Mouse (Mus musculus) c-Kit-positive CD71-positive TER-119-positive erythroid progenitor cells, embryonic 14.5 days (primary cell): ENCODE results near the gene Hdgfl1.

ENCODE experiments used
- DNase-seq: peaks from one replicate; pipeline ENCODE4 v3.0.0-alpha.2; 2013; ENCODE audit warnings: low spot score

Hdgfl1 gene

GRCm38 (mm10) chr13:26769955-26770354, at the start of gene Hdgfl1:
TSS of gene Hdgfl1 (minus strand) at chr13:26770165.
- no peak for DNase-seq

DNA sequence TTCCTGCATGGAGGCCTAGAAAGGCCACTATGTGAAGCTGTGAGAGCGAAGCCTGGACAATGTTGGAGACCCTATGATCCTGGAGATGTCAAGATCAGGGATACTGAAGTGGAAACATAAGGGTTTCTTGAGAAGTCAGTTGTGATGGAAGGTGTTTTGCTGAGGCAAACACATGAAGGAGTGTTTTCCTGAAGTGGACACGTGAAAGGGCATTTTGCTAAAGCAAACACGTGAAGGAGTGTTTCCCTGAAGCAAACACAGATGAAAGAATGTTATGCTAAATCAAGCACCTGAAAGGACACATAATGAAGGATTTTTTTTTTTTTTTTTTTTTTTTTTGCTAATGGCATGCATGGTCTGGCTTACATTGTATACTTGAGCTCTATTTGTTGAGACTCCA, 25.5 kb upstream of the Hdgfl1 start:
- no peak for DNase-seq

- DNase-seq = no peak
These were observed 541 bp downstream of the Hdgfl1 start for GRCm38 (mm10) chr13:26769424-26769823.

DNA sequence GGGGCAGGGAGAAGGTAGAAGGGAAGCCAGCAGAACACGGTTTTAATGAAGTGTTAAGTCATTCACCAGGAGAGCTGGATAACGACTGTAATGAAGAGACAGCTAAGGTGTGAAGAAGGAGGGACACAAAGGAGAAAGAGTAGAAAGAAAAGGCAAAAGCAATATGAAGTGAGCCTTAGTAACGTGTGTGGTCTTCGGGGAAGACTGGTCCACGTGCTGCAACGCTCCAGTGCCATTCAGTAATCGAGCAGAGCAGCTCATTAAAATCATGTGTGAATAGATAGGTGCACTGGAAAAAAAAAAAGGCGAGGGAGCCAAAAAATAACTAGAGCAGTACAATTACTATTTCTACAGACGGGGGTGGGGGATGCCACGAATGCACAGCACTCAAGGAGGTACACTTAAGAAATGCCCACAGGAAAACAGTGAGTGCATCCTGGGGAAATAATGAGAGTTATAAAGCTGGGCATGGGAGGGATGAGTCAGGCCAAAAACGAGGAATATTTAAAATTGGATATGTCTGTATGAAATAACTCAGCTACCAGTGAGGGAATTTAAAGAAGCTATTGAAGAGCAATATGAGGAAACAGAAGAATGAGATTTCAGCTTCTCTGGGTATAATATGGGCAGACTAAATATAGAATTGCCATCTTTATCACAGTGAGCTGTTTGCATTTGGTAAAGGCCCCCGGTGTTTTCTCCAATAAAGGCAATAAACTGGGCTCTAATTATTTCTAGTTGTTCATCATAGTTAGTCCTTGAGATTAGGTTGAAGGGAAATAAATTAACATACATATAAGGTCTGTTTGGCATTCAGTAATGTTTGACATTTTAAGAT, 7.8 kb downstream of the Hdgfl1 start:
- DNase-seq = no peak

GRCm38 (mm10) chr13:26752863-26753262, 17.1 kb downstream of the Hdgfl1 start:
- no peak for DNase-seq

GRCm38 (mm10) chr13:26752414-26752813, 17.6 kb downstream of the Hdgfl1 start:
- no peak for DNase-seq

DNA sequence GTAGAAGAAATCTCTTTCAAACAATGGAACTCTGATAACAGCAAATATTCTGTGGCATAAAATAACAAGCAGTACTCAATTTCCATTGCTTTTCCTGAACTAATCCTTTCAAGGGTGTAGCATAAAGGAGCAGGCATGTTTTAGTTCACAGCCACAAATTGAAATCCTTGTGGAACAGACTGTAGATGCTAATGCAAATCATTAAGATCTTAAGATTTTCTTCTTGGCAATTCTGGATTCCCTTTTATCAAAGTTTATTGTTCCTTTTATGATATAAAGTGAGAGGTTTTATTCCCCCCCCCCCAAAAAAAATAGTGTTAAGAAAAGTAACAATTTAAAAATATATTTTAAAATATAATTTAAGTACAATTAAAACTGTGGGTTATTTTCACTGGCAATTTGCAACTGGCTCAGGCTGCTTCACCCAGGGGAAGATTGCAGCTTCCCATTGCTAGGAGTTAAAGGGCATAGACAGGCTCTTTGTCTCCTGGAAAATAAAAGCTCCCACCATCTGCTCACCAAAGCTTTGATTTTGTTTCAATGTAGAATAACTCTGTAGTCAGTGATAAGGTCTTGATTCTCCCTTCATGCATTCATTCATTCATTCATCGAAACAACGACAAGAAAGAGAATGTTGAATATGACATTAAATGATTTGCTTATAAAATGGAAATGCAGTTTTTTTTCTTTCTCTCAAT, 24.1 kb downstream of the Hdgfl1 start:
- DNase-seq = no peak

DNA sequence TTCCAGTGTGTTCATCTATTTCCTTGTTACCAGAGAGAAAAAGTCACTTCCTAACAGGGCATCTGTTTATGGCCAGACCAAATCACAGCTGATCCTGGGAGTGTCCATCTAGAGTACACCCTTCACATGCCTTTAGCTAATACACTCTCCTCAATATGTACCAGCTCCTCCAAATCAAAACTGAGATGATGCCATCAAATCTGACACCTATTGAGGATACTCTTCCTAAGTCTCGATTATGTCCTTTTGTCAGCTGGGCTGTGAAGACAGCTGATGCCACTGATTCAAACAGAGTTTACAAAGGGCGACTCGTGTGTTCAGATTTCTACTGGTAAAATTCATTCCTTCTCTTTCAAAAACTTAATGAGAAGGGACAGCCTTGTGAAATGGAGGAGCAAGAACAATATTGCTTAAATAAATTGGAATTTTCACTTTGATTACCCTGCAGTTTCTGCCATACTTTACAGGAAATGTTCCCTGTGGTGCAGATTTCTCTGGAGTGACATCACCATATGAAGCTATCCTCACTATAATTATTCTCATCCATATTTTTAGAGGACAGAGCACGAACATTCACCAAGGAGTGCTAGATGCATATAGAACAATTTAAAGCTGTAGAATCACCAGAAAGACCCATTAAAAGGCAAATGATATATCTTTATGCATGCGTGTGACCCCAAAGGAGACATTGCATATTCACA, 24.8 kb downstream of the Hdgfl1 start:
- no peak for DNase-seq

GRCm38 (mm10) chr13:26744068-26744467, 25.9 kb downstream of the Hdgfl1 start:
- DNase-seq = no peak

DNA sequence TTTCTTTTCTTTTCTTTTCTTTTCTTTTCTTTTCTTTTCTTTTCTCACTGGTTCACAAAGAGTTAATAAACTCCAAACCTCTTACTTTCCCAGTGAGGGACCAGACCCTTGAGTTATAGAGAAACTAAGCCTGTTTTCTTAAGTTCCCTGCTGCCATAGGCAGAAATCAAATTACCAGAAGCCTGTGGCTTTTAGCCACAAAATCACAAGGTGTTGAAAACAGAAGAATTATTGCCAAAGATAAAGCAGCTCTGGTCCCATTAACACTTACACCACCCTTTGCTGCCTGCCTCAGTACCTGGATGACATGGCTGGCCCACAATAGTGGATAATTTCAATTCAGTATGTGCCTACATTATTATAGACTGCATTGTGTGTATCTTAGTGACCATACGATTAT, 35.0 kb downstream of the Hdgfl1 start:
- DNase-seq = no peak

DNA sequence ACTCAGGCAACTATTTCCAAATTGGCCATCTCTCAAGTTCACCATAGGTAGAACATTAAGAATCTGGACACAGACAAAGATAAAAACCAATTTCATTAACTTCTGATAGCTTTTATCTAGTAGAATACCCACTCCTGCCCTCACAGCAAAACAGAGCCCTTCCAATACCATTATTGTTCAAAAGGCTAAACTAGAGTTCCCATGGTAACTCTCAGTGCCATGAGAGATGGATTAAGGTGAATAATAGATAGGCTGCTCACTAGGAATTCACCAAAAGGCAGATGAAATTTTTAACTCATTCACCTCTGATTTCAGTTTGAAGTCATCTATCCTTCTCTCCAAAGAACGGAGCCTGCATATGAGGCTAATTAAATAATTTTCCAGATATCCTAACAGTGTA, 45.7 kb downstream of the Hdgfl1 start:
- no peak for DNase-seq

GRCm38 (mm10) chr13:26721333-26721732, 48.6 kb downstream of the Hdgfl1 start:
- DNase-seq = no peak

DNA sequence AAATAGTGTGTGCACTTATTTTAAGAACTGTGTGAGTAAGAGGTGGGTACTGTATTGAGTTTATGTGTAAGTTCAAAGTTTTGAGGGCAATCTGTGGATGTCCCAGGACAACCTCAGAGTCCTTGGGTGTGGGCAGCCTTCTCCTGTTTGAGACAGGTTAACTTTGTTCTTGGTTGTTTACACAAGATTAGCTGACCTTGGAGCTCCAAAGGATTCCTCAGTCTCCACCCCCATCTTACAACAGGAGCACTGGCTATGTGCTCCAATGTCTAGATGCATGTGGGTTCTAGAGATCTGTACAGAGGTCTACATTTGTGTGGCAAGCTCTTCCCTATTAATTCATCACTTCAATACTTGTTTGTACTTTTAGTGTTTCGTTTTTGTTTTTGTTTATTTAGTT, 49.0 kb downstream of the Hdgfl1 start:
- no peak for DNase-seq

GRCm38 (mm10) chr13:26719146-26719715, 50.7 kb downstream of the Hdgfl1 start:
- DNase-seq = no peak
